Mouse (Mus musculus) MEL (cell line): ENCODE measurements around the gene Lrsam1.

ENCODE experiments used
- CHD1 ChIP-seq: IDR thresholded peaks from 2 replicates; pipeline ENCODE4 v1.6.1; 2012; ENCODE audit warnings: low read depth, mild to moderate bottlenecking, inconsistent platforms, low read length, improper control_type of control experiment
- CHD2 ChIP-seq: IDR thresholded peaks from 2 replicates; pipeline ENCODE4 v1.6.1; 2011; ENCODE audit warnings: low read length, improper control_type of control experiment
- CTCF ChIP-seq, 3 experiments: IDR thresholded peaks in 2 of 3; conservative IDR thresholded peaks in 1 of 3; 2 replicates each; pipeline ENCODE4 v1.5.1; 2011 to 2012; ENCODE audit warnings: low read length in 3 of 3, low read depth in 2 of 3, mild to moderate bottlenecking in 2 of 3, improper control_type of control experiment in 1 of 3, inconsistent platforms in 1 of 3, mixed read lengths in 1 of 3, moderate library complexity in 1 of 3; ENCODE audit not compliant: control insufficient read depth in 1 of 3, insufficient read depth in 1 of 3, poor library complexity in 1 of 3, severe bottlenecking in 1 of 3
- EP300 ChIP-seq, 2 experiments: IDR thresholded peaks; 2 replicates each; pipeline ENCODE4 v1.6.1; 2011; ENCODE audit warnings: improper control_type of control experiment in 2 of 2, low read length in 2 of 2, low read depth in 1 of 2, mild to moderate bottlenecking in 1 of 2
- KAT2A ChIP-seq: conservative IDR thresholded peaks from 2 replicates; pipeline ENCODE4 v1.6.1; 2012; ENCODE audit warnings: low read depth, low read length, improper control_type of control experiment, inconsistent platforms
- MAX ChIP-seq: IDR thresholded peaks from 2 replicates; pipeline ENCODE4 v1.6.1; 2011; ENCODE audit warnings: low read length, improper control_type of control experiment
- MAZ ChIP-seq: IDR thresholded peaks from 2 replicates; pipeline ENCODE4 v1.6.1; 2012; ENCODE audit warnings: low read depth, mild to moderate bottlenecking, inconsistent platforms, low read length, improper control_type of control experiment
- POLR2A ChIP-seq, 2 experiments: IDR thresholded peaks; 2 replicates each; pipeline ENCODE4 v1.6.1; 2011 to 2012; ENCODE audit warnings: low read length in 2 of 2, mild to moderate bottlenecking in 2 of 2, control low read depth in 1 of 2, improper control_type of control experiment in 1 of 2, low read depth in 1 of 2, moderate library complexity in 1 of 2; ENCODE audit not compliant: control insufficient read depth in 1 of 2, insufficient read depth in 1 of 2, poor library complexity in 1 of 2
- SMC3 ChIP-seq: IDR thresholded peaks from 2 replicates; pipeline ENCODE4 v1.6.1; 2011; ENCODE audit warnings: low read depth, low read length, improper control_type of control experiment
- TBP ChIP-seq: IDR thresholded peaks from 2 replicates; pipeline ENCODE4 v1.8.0; 2011; ENCODE audit warnings: low read depth, low read length, improper control_type of control experiment
- TCF12 ChIP-seq: IDR thresholded peaks from 2 replicates; pipeline ENCODE4 v1.6.1; 2014; ENCODE audit warnings: low read depth, mild to moderate bottlenecking, inconsistent platforms, low read length, improper control_type of control experiment, moderate library complexity
- ZNF384 ChIP-seq: IDR thresholded peaks from 2 replicates; pipeline ENCODE4 v1.6.1; 2012; ENCODE audit warnings: low read depth, mild to moderate bottlenecking, inconsistent platforms, low read length, improper control_type of control experiment

GRCm38 (mm10) chr2:32992130-32992529 lies 30.7 kb upstream of the Lrsam1 start:
- no peak for TF ChIP-seq TBP
- TF ChIP-seq CHD2: no peak
- no peak for TF ChIP-seq KAT2A
- no peak for TF ChIP-seq EP300 (IDR thresholded peaks at IDR 0.05; ENCODE audit: low read depth in 1 of 2, low read length in 2 of 2)
- TF ChIP-seq POLR2A (IDR thresholded peaks at IDR 0.05; ENCODE audit: control insufficient read depth in 1 of 2, insufficient read depth in 1 of 2, low read depth in 1 of 2, low read length in 2 of 2, poor library complexity in 1 of 2): no peak
- no peak for TF ChIP-seq CTCF (IDR thresholded peaks at IDR 0.05 in 2 of 3, conservative IDR thresholded peaks at IDR 0.05 in 1 of 3; ENCODE audit: control insufficient read depth in 1 of 3, insufficient read depth in 1 of 3, low read depth in 2 of 3, low read length in 3 of 3, poor library complexity in 1 of 3, severe bottlenecking in 1 of 3)
- no peak for TF ChIP-seq MAX
- no peak for TF ChIP-seq TCF12
- no peak for TF ChIP-seq ZNF384
- TF ChIP-seq CHD1: no peak
- TF ChIP-seq SMC3: no peak
- no peak for TF ChIP-seq MAZ
